Mouse (Mus musculus): Measurements from ENCODE around the gene Elobl.

DNA sequence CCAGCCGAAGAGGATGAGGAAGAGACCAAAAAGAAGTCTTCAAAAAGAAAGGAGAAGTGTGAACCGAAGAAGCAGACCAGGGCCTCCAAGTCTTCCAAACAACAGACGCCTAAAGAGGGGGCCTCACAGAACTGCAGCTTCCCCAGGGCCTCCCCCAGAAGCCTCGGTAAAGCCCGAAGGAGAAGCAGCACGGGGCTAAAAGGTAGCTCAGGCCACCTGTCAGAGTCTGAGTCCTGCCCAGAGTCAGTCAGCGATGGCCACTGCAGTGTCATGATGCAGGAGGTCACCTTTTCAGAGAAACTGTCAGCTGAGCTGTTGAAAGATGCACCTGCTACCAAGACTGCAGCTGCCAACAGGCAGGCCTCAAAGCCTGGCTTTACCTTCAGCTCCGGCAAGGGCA lies 14.6 kb upstream of the Elobl start:
- TF ChIP-seq CTCF (IDR thresholded peaks at IDR 0.05; ENCODE audit: insufficient read depth, low read depth, low read length) (no peak), POLR2A (IDR thresholded peaks at IDR 0.05; ENCODE audit: insufficient read depth, low read depth, low read length) (no peak)
